Mouse (Mus musculus): ENCODE data around the gene Pbx1.

DNA sequence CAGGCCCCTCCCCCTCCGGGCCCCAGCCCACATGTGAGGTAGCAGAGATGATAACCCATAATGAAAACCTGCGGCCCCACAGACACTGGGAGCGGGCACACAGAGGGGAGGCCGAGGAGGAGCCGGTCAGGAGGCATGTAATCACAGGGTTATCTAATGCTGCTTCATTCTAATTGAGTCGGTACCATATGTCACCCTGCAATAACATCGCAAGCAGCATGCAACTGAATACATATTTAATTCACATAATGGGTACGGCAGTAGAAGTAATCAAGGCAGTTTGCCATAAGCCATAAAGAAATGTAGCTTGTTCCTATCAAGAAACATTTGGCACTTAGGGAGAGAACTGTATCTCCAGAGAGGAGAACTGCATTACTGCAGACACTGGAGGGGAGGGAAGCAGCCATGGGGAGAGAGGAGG, 123.0 kb downstream of the Pbx1 start:
- TF ChIP-seq ZNF384 (IDR thresholded peaks at IDR 0.05; ENCODE audit: low read depth, low read length) (no peak), ZC3H11A (IDR thresholded peaks at IDR 0.05; ENCODE audit: borderline replicate concordance, low read depth, low read length) (no peak), CHD2 (IDR thresholded peaks at IDR 0.05; ENCODE audit: low read depth, low read length) (no peak)

All from ES-E14 (cell line).